Mouse (Mus musculus) monocyte, adult 2 months (primary cell): ENCODE data around the gene Gli1.
A peak's percentile ranks its signal among the peaks of the same experiment; 100 is the strongest.

Source experiments
- DNase-seq, 2 experiments: peaks; one replicate each; pipeline ENCODE4 v3.0.0; 2022; ENCODE audit warnings: low spot score in 2 of 2, low read depth in 1 of 2

Gene Gli1

DNA sequence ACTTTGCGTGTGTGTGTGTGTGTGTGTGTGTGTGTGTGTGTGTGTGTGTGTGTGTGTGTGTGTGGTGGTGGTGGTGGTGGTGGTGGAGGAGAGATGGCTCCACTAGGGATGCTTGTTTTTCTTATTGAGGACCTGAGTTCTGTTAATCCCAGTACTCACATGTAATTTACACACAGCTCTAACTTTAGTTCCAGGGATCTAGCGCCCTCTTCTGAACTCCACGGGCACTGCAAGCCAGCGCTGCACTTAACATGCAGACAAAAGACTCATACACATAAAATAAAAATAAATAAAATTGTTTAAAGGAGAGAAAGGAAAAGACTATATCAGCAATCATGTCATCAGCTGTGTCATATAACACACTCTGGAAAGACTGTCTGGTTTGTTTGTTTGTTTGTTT is 7.2 kb upstream of the Gli1 start:
- no peak for DNase-seq

DNA sequence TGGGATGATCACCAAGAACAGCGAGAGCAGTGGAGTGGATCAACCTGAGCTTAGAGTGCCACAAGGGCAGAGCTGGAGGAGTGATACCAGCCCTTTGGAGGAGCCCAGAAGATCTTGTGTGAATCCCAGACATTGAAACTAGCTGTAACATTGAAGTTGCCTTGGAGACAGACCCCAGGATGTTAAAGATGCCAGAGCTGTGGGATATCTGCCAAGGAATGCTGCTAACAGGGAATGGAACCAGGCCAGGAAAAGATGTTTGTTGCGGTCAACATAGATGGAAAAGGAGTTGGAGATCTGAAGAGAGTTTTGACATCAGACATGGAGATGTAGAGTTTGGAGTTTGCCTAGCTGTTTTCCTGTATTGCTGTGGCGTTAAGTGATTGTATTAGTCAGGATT is 4.4 kb upstream of the Gli1 start:
- DNase-seq = no peak

DNA sequence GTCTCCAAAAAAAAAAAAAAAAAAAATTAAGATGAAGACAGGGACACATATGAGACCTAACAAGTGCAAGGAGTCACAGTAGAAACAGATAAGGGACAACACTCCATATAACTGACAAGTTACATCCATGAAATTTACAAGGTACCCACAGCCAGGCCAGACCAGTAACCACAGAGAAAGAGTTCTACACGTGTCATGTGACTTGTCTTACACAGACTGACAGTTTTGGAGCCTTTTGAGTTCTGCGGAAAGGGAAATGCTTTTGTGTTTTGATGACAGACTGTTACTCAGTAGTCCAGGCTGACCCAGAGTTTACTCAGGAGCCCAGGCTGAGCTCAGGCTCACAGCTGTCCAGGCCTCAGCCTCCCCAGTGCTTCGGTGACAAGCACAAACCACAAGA is 1.3 kb upstream of the Gli1 start:
- DNase-seq = no peak

DNA sequence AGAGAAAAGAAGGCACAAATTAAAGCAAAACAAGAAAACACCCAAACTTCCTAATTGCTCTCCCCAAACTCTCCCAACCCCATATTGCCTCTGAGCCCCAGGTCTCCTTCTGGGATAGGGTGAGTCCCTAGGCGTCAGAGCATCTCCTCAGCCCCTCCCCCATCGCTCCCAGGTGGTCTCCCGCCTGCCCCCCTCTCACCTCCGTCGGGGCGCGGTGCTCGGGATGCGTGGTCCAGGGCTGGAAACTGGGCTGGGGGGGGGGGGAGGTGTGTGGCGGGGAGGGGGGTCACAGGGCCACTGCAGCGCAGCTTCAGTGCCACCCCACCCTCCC is 449 bp downstream of the Gli1 start:
- DNase-seq = no peak

DNA sequence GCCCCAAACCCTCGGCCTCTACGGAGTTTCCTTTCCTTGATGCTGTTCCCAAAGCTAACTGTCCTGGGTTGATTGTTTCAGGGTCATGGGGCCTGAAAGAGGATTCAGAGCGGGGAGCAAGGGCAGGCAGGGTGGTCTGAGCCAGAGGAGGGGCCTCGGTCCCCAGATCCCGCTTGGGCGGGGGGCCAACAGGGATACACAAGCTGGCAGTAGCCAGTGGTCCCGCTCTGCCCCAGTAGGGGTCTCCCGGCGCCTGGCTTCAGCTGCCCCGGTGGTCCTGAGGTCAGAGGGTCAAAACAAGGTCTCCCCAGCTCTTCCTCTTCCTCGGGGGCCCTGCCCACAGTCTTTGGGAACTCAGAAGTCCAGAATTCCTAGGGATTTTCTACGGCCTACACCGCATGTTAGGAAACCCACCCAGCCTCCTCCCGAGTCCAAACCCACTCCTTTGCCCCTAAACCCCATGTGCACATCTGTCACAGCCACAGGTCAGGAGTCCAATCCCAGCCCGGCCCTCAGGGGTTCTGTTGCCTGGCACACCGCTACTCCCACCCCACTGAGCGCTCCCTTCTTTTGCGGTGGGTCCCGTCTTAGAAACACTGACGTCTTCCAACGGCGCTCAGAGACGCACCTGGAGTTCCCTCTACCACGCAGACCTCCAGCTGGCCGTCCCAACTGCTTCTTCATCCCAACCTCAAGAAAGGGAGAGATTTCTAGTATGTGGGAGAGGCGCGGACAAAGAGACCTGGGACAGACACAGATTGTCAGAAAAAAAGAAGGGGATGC is 1.0 kb downstream of the Gli1 start:
- no peak for DNase-seq

DNA sequence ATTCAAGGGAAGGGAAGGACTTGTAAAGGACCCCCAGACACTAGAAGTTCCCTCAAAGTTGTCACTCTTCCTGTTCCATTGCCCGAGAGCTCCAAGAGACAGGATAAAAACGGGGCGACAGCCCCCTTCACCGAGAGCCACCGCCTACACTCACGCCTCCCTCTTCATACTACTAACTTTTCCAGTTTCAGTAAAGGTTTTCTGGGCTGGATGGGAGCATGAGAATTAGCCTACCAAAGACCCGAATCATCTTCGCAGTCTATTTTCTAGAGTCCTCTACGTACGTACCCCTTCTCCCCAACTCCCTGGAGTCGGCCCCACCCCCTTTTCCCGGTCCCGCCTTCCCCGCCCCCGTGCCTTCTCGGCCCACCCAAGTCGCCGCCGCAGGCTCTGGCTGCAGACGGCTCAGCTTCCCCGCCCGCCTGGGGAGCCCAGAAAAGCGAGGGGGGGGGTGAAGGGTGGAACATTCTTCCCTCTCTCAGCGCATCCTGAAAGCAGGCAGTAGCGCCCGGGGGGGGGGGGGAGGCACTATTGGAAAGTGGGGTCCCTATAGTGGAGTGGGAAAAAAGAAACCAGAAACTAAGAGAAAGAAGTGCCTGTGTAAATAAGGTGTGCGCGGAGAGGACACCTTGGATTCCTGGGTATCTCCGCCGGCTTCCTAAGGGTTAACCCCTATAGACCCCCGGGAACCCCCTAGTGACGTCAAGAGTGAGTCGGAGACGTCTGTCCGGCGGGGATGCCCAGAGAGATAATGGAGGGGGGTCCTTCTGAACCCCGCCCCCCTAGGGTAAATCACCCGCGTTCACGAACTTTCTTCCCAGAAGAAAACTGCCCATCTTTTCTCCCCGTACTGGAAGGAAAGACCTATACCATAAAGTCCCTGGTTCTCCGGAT is 1.8 kb downstream of the Gli1 start:
- DNase-seq = no peak

DNA sequence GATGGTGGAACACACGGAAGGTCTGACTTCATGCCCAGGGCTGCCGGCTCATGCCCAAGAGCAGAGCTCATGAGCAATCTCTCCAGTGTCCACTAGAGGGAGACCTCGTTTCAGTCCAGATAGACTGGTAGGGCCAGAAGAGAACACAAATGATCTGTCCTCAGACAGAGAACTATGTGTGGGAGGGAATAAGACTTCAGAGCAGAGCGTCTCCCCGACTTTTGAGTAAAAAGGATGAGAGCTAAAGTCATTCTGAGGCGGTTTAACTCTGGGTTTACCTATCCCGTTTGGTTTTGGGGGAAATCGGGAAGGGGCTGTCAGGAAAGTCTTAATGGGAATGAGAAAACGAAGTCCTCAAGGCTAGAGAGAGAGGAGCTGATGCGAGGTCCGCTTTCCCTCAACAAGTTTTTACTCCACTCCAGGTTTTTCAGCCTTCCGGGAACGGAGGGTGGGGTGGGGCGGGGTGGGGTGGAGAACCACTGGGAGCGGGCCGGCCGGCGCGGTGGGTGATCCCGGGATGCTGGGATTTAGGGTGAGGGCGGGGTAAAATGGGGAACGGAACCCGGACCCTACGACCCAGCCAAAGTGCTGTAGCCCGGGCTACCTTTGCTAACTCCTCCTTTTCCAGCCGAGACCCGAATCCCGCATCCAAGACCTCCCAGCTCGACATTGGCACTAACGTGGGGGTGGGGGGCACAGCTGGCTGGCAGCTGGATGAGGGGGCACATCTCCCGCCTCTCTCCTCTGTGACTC is 2.7 kb downstream of the Gli1 start:
- DNase-seq = peak; percentile 60 to 79

DNA sequence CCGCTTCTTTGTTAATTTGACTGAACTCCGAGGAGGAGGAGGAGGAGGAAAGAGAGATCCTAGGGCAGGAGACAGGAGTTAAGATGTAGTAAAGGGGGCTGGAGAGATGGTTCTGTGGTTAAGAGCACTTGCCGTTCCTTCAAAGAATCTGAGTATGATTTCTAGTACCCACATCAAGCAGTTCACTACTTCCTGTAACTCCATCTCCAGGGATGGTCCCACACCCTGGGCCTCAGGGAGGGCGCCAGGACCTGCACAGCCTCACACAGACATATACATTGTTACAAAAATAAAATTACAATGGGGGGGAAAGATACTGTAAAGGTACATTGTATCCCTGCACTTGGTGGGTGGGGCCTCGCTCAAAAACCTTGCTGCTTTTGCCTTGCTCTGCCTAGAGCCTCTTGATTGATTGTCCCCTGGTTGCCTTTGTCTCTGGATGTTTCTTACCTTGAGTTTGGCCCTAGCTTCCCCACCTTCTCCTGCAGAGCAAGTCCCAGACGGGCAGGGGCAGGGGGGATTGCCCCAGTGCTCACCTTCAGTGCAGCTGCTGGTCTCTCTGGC is 4.2 kb downstream of the Gli1 start:
- no peak for DNase-seq

DNA sequence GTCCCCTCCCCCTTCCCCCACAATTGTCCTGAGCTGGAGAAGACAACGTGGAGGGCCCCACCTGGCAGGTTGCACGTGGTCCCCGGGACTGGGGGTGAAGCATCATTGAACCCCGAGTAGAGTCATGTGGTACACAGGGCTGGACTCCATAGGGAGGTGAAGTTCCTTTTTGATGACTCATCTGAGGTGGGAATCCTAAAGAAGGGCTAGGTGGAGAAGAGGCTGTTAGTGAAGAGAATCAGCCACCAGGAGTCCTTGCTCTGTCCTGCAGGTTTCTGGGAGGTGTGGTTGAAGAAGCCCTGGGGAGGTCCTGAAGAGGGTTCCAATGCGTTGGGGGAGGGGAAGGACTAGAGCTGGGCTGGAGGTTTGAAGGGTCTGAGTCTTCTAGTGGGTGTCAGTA is 4.8 kb downstream of the Gli1 start:
- no peak for DNase-seq

DNA sequence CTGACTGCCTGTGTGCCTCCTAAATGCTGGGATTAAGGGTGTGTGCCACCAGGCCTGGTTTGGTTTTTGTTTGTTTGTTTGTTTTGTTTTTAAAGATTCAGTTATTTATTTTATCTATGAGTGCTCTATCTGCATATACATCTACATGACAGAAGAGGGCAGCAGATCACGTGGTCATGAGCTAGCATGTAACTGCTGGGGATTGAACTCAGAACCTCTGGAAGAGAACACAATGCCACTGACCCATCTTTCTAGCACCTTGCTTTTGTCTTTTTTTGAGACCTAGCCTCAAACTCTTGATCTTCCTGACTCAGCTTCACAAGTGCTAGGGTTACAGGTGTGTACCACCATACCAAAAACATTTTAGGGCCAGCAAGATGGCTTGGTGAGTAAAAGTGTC is 6.5 kb downstream of the Gli1 start:
- DNase-seq = no peak

DNA sequence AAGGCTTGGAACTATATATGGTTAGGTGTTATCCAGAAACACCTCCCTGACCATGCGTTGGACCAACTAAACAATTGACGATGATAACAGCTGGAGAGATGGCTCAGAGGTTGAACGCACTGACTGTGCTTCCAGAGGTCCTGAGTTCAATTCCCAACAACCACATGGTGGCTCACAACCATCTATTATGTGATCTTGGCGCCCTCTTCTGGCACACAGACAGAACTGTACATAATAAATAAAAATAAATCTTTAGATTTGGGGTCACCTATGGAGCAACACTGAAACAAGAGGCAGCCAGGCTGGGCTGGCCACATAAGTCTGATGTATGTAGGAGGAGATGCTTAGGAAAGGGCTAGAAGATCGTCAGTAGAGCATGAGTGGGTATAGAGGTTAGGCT is 8.6 kb downstream of the Gli1 start:
- no peak for DNase-seq

DNA sequence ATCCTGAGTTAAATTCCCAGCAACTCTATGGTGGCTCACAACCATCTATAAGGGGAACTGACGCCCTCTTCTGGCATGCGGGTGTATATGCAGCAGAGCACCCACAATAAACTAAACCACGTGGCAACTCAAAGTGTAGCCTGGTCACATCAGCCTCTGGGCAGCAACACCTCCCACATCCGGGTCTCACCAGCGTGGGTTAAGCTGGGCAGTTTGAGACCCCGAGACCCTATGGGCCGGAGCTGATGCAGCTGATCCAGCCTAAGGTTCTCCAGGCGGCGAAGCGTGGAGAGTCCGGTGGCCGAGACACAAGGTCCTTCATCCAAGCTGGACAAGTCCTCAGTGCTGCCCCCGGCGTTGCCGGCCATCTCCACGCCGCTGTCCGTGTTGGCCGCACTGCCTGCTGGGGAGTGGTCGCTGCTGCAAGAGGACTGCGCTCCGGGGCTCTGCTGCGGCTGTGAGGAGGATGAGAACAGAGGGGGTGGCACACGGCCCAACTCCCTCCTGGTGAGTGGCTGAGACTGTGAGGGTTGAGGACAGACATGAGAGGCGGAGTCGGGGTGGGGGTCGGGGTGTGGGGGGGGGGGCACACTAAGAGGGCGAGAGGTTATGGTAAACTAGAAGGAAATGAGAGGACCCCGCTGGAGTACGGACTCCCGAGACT is 9.4 kb downstream of the Gli1 start:
- DNase-seq = no peak

DNA sequence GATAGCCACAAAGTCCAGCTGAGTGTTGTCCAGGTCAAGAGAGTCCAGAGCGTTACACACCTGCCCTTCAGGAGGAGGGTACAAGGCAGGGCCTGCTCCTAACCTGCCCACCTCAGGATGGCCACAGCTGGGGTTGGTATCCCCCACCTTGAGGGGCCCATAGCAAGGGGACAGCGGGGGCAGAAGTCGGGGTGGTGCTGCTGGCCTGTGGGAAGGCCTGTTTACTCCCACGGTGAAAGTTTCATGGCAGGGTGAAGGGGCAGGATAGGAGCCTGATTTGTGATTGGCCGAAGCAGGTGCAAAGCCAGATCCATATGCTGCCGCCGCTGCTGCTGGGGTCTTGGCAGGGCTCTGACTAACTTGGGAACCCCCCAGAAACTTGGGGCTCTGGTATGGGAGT is 11.6 kb downstream of the Gli1 start:
- DNase-seq = no peak

DNA sequence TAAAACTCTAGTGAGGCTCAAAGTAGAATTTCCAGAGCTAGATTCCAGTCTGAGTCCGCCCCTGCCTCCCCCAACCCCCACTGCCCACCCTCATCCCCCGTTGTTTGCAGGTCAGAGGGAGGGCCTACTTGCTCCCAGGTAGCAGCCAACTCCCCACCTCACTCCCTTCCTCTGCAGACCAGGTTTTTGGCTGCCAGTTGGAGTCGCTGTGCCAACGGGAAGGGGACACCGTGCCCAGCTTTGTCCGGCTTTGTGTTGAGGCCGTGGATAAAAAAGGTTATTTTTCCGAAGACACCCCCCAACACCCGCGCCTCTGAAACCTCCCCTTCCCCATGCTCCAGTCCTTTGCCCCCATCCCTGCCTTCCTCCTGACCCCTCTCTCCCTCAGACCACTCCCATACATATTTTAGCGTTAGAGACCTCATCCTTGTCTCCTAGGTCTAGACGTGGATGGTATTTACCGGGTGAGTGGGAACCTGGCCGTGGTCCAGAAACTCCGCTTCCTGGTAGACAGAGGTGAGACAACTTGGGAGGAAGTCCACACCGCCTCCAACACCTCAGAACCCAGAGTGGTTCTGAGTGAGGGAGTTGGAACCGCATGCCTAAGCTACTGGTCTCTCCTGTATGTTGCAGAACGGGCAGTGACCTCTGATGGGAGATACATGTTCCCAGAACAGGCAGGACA is 14.2 kb downstream of the Gli1 start:
- no peak for DNase-seq

DNA sequence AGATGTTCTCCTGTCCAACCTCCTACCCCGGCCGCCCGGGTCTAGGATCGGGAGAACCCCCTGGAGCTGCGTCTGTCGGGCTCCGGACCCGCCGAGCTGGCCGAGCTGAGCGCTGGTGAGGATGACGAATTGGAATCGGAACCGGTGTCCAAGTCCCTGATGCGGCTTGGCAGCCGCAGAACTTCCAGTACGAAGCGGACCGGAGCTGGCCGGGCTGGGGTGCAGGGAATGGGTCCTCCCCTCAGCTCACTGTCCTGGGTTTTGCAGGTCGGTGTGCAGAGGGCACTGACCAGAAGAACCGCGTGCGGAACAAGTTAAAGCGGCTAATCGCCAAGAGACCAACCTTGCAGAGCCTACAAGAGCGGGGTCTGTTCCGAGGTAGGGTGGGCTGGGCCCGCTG is 14.9 kb downstream of the Gli1 start:
- DNase-seq = no peak

DNA sequence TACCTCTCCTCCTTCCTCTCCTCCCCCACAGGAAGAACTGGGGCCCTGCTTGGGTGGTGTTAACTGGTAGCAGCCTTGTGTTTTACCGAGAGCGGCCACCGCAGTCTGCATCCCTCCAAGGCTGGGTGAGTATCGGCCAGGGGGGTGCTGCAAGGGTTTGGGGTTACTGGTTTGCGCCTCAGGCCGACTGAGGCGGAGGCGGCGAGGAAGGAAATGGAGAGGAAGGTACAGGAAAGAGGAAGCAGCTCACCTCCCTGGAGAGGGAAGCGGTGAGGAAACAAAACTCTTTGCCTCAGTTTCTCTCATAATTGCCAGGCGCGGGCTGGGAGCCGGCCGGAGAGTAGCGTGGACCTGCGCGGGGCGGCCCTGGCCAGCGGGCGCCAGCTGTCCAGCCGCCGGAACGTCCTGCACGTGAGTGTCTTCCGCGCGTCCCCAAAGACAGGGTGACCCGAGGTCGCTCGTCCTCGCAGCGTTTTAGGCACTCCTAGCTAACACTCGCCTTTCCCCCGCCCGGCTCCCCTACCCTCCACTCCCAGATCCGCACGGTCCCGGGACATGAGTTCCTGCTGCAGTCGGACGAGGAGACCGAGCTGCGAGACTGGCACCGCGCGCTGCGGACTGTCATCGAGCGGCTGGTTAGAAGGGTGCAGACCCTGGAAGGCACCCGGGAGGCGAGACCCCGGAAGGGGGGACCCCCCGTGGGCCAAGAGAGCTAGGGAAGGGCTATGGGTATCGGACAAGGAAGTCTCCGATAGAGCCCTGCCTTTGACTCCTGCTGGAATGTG is 15.6 kb downstream of the Gli1 start:
- DNase-seq = no peak

DNA sequence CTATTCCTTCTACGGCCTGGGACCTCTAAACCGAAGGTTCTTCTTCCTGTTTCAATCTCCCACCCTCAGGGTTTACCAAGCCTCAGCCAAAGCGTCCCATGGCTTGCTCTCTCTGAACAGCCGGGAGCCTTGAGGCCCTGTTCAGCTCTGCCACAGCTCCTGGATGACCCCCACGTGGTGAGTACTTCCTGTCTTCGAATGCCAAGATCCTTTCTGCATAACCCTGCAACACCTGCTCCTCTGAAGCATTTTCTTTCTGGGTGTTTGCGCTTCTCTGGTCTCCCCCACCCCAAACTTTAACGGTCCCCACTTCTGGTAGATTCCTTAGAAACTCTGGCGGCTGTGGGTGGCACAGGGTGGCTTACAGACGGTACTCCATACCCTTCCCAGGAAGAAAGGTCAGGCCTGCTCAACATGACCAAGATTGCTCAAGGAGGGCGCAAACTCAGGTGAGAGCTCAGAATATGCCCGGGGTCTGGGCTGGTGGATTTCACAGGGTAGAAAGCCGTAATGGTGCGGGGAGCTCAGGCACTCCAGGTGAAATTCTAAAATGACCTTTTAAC is 16.2 kb downstream of the Gli1 start:
- DNase-seq = no peak

DNA sequence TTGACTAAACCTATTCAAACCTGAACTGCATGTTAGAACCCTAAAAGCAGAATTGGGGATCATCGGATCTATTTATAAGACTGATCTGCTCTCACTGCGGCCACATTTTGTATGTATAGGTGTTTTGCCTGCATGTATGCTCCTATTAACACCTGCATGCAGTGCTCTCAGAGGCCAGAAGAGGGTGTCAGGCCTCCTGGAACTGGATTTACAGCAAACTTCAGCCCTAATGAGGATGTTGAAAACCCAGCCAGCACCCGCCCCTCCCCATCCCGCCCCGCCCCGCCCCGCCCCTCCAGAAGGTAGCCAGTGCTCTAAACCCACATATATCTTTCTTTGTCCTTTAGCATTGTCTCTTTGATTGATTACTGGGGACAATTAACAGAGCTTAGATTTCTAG is 17.3 kb downstream of the Gli1 start:
- peak in 1 of 2 experiments; percentile 60 for DNase-seq

DNA sequence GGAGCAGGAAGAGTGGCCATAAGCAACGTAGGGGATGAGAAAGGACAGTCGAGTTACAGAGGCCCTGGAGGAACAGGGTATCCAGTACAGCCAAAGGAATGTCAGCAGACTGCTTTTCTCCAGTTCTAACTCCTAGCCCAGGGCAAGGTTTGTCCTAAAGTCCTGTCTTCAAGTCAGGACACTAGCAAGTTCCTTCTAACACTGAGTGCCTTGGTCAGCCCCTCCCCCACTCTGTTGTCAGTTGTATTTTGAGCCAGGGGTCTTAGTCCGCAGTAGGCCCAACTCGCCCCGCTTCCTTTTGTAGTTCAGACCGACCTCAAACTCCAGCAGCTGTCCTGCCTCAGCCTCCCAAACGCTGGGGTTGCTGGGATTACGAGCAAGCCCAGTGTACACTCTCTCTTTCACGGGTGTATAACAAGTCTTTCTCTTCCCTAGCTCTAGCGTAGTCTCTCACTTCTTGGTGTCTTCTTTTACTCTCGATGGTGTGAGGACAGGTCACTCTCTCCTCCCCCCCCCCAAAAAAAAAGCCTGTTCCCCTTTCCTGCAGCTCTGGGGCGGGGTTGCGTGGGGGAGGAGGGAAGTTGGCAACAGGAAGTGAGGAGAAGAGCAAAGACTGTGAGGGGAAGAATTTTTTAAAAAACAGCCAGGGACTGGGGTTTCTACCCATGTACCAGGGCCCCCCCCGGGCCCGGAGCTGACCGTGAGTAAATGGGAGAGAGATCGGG is 18.5 kb downstream of the Gli1 start:
- DNase-seq = peak; percentile 26 to 54
